Mouse (Mus musculus) neural tube, embryonic 11.5 days (tissue): Measurements from ENCODE around the gene Pomgnt1. TPM values are rescaled to one million over a fixed set of nuclear protein-coding genes. Genes with fewer than 3 reads are reported as not detected.

ENCODE experiments used
- ATAC-seq: fragments of 200-750 bp; cut with Nextera tagmentation; 2 replicates; pipeline ENCODE4 v1.8.0; 2017; ENCODE audit warnings: moderate number of reproducible peaks, mild to moderate bottlenecking, moderate TSS enrichment, moderate library complexity; ENCODE audit not compliant: insufficient read depth, low FRiP score, low TSS enrichment
- DNase-seq: peaks from one replicate; pipeline ENCODE4 v3.0.0-alpha.2; 2015; ENCODE audit warnings: low spot score
- H3K27ac ChIP-seq: fragments of 300-500 bp; sonication (generic); 2 replicates; pipeline ENCODE4 v1.5.1; 2014; ENCODE audit warnings: low read depth, mild to moderate bottlenecking, low read length
- H3K27me3 ChIP-seq: fragments of 300-500 bp; sonication (generic); 2 replicates; pipeline ENCODE4 v1.6.1; 2014; ENCODE audit warnings: mild to moderate bottlenecking, low read length, mixed read lengths; ENCODE audit not compliant: control insufficient read depth, insufficient read depth
- H3K36me3 ChIP-seq: fragments of 300-500 bp; sonication (generic); 2 replicates; pipeline ENCODE4 v1.6.1; 2014; ENCODE audit warnings: mild to moderate bottlenecking, low read length, moderate library complexity, mixed read lengths; ENCODE audit not compliant: control insufficient read depth, insufficient read depth
- H3K4me1 ChIP-seq: fragments of 300-500 bp; sonication (generic); 2 replicates; pipeline ENCODE4 v1.6.1; 2014; ENCODE audit warnings: low read length, mixed read lengths; ENCODE audit not compliant: control insufficient read depth, insufficient read depth
- H3K4me2 ChIP-seq: fragments of 300-500 bp; sonication (generic); 2 replicates; pipeline ENCODE4 v1.6.1; 2014; ENCODE audit warnings: low read depth, mild to moderate bottlenecking, moderate library complexity
- H3K4me3 ChIP-seq: fragments of 300-500 bp; sonication (generic); 2 replicates; pipeline ENCODE4 v1.5.1; 2014; ENCODE audit warnings: low read depth, low read length
- H3K9ac ChIP-seq: fragments of 300-500 bp; sonication (generic); 2 replicates; pipeline ENCODE4 v1.6.1; 2014; ENCODE audit warnings: mild to moderate bottlenecking, low read length
- H3K9me3 ChIP-seq: fragments of 300-500 bp; sonication (generic); 2 replicates; pipeline ENCODE4 v1.6.1; 2016; ENCODE audit warnings: low read length; ENCODE audit not compliant: control insufficient read depth
- WGBS: fragments of 180-500 bp; shearing (Covaris S2); extraction: QIAGEN DNeasy Blood & Tissue Kit; methylation state at CpG from one replicate; pipeline ENCODE4 v1.1.7; 2014; 5-methylcytosine and 5-hydroxymethylcytosine counted together
- polyA plus RNA-seq: library from polyadenylated mRNA; unstranded; fragments of >200 nt; fragmentation: Nextera tagmentation; extraction: Ambion mirVana; gene quantifications from 2 replicates; pipeline ENCODE4 v1.2.1, GENCODE M21; 2014

Pomgnt1 gene
- 51.1 and 52.1 TPM in 2 replicates for polyA plus RNA-seq

DNA sequence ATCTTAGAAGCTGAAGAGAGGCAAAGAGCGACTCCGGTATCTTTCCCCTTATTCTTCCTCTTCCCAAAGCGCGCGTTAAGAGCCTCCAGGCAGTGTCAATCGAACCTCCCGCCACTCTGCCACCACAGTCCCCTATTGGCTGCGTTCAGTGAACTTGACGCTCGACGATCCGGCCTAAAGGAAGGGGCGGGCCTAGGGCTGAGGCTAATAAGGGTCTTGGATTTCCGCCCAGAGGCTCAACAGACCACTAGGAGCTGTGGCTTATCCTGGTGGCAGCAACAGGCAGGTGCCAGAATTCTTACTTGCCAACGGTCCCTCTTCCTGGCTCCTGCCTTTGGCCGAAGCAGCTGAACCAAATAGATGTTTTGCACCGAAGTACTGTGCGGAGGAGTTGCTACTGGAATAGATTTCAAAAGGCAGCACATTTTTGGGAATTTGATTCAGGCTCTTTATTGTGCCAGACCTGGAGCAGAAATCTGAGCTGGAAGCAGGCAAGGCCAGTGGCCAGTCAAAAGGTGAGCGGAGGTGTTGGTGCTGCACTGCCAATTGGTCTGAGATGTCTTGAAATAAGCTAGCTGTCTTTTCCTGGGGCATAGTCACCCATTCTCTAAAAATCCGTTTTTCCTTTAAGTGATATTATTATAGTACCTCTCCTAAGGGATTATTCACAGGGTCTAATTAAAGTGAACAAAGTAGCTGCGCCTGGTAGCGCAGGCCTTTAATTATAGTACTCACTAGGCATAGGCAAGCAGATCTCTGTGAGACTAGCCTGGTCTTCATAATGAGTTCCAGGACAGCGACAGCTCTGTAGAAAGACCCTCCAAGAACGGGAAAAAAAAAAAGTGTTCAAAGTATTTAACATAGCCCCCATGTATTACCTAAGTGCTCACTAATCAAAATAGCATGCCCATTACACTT lies at the start of gene Pomgnt1, which contains the start of gene Rad54l:
TSS of gene Pomgnt1 (plus strand) at position 239 of the 918 bp plus-strand sequence.
TSS of gene Rad54l (minus strand) at position 89 of the 918 bp plus-strand sequence.
- Histone ChIP-seq H3K9ac (peak within 1 kb of the TSS; percentile 61), H3K4me2 (peak within 1 kb of the TSS; percentile 82), H3K27ac (no peak within 1 kb of the TSS), H3K4me1 (peaks cover 5% of the 10 kb centered on the region), H3K27me3 (no peaks in the 10 kb centered on the region), H3K36me3 (no peaks in the 10 kb centered on the region), H3K4me3 (peak within 1 kb of the TSS; percentile 58), H3K9me3 (no peaks in the 10 kb centered on the region)
- peak; percentile 99 for ATAC-seq
- DNase-seq = peak; percentile 92
- WGBS = 7% methylated on average over 24 of the region's 24 CpGs

DNA sequence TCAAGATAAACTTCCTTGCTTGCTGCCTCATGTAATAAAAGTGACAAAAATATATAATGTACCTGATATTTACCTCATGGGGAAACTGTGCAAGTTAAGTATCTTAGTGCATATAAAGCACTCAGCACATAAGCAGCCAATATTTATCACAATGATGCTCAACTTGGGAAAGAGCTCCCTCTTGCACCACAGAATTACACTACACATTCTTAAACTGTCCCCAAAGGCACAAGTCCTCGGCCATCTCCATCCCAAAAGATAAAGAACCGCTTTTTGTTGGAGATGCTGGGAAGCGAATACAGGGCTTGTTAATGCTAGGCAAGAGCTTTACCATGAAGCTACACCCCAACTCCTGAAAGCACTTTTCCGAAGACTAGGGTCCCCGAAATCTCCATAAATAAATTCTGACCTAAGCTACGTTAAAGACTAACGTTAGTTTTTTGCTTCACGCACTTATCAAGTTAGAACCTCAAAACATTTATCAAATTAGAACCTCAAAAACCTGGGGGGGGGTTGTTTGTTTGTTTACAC lies 49.4 kb upstream of the Pomgnt1 start:
- peaks cover 12% of the 10 kb centered on the region for H3K4me1 ChIP-seq
- peak; percentile 12 for DNase-seq
- H3K9ac ChIP-seq = peak overlapping the region; percentile 64
- H3K36me3 ChIP-seq = no peaks in the 10 kb centered on the region
- no peak for ATAC-seq
- H3K9me3 ChIP-seq = no peaks in the 10 kb centered on the region
- WGBS = 2% methylated on average over 8 of the region's 8 CpGs
- no peaks in the 10 kb centered on the region for H3K27me3 ChIP-seq
- peak overlapping the region; percentile 79 for H3K4me2 ChIP-seq
- peak overlapping the region; percentile 70 for H3K4me3 ChIP-seq
- no peak overlapping the region for H3K27ac ChIP-seq

DNA sequence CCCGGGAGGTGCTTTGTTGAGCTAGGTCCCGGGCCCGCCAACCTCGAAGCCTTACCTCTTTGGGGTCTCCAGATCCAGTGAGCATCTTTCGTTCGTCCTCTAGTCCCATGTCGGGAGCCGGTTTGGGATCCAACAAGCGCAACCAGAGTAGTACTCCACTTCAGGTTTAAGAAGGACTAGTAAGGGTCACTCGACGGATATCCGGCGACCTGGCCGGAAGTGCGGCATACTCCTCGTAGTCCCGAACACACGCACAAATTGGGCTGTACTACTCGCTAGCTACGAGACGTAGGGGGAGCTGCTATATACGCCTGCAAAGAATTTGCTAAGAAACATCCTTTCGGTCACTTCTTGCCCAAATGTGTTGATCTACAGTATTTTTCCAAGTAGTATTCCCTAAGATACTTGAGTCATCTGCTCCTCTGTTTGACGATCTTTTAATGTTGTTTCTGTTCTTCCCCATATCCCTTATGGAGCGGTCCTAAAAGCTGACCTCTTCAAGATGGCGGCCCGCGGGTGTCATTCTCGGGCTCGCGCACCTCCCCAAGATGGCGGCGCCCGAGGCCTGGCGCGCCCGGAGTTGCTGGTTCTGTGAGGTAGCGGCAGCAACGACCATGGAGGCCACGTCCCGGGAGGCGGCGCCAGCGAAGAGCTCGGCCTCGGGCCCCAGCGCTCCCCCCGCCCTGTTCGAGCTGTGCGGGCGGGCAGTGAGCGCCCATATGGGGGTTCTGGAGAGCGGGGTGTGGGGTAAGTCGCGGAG lies 48.6 kb upstream of the Pomgnt1 start, which contains the start of the genes Uqcrh and Lrrc41:
TSS of gene Uqcrh (minus strand) at position 211 of the 760 bp plus-strand sequence.
TSS of gene Lrrc41 (plus strand) at position 409 of the 760 bp plus-strand sequence.
- WGBS = under 1% methylated on average over 55 of the region's 55 CpGs

DNA sequence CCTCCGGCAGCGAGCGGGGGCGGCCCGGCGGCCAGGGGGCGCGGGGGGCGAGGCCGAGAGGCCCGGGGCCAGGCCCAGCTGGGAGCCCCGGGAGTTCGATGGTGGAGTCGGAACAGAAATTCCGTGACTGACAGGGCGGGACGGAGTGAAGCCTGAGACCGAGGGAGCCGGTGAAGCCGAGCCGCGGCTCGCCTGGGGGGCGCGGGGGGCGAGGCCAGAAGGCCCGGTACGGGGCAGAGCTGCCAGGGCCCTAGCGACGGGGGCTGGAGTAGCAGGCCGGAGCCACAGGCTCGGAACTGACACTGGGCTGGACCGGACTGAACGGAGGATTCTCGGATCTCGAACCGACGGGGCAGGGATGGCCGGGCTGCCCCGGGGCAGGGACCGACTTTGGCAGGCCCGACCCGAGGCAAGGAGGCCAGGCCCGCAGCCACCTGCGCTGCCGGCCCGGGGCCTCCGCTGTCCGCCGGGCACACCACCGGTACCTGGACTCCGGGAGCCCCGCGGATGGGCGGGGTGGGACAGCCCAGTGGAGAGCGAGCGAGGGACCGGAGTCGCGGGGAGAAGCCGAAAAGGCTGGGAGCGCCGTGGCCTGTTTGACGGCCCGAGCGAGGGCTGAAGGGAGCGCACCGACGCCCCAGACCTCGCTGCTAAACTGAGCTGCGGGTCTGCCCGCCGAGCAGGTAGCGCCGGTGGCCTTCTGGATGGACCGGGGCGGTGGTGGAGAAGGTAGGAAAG lies 47.8 kb upstream of the Pomgnt1 start:
- under 1% methylated on average over 62 of the region's 77 CpGs for WGBS
- Histone ChIP-seq H3K27me3 (no peaks in the 10 kb centered on the region), H3K4me2 (peak overlapping the region; percentile 79), H3K4me3 (peak overlapping the region; percentile 70), H3K9ac (peak overlapping the region; percentile 96), H3K36me3 (peaks cover 3% of the 10 kb centered on the region; the same call in 1 of the 2 replicates), H3K4me1 (peaks cover 12% of the 10 kb centered on the region), H3K27ac (peak overlapping the region; percentile 98), H3K9me3 (no peaks in the 10 kb centered on the region)
- DNase-seq (peak; percentile 79), ATAC-seq (peak; percentile 83)

More for the DNA sequence above, 48.6 kb upstream of the Pomgnt1 start, which contains the start of the genes Uqcrh and Lrrc41:
- Histone ChIP-seq H3K4me1 (peaks cover 12% of the 10 kb centered on the region), H3K9ac (peak within 1 kb of the TSS; percentile 96), H3K27ac (peak within 1 kb of the TSS; percentile 98), H3K27me3 (no peaks in the 10 kb centered on the region), H3K4me2 (peak within 1 kb of the TSS; percentile 79), H3K4me3 (peak within 1 kb of the TSS; percentile 70), H3K9me3 (no peaks in the 10 kb centered on the region), H3K36me3 (no peaks in the 10 kb centered on the region)
- ATAC-seq = peak; percentile 92
- DNase-seq = peak; percentile 96

DNA sequence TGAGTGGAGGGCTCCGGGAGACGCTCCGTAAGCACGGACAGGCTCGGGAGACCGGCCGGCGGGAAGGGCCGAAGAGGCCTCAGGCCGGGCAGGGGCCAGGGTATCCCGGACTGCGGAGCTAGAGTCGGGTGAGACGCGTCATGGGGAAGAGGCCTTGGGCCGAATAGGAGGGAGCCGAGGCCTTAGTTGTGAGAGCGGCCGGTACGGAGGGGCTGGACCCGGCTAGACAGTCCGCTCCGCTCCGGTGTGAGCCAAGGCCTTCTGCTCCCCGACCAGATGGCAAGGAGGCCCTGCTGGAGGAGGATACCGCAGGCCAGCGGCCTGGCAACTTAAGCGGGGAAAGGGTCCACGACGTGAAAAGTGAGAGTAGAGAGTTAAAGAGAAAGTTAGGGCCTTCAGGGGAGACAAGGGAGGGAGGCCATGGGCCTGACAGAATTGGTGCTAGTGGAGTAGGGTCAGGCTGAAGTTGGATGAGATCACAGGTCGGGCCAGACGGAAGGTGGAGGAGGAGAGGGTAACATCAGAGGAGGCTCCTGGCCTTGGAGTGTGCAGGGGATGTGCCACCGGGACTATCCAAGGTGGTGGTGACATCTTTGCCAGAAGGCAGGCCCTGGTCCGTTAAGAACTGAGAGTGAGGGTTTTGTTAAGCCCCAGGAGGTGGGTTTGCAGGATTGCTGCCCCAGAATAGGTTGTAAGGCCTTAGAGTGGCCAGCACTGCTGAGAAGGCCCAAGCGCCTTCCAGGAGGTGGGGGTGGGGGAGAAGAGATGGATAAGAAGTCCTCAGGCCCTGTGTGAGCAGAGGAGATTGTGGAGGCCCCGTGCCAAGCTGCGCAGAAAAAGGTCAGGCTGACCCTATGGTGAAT lies 47.0 kb upstream of the Pomgnt1 start:
- Histone ChIP-seq H3K36me3 (peaks cover 8% of the 10 kb centered on the region; the same call in 1 of the 2 replicates), H3K4me2 (peak overlapping the region; percentile 79), H3K27ac (peak overlapping the region; percentile 98), H3K4me3 (peak overlapping the region; percentile 70), H3K27me3 (no peaks in the 10 kb centered on the region), H3K4me1 (peaks cover 12% of the 10 kb centered on the region), H3K9ac (peak overlapping the region; percentile 96), H3K9me3 (no peaks in the 10 kb centered on the region)
- ATAC-seq (peak; percentile 46), DNase-seq (peak; percentile 60)
- 4% methylated on average over 37 of the region's 37 CpGs for WGBS

DNA sequence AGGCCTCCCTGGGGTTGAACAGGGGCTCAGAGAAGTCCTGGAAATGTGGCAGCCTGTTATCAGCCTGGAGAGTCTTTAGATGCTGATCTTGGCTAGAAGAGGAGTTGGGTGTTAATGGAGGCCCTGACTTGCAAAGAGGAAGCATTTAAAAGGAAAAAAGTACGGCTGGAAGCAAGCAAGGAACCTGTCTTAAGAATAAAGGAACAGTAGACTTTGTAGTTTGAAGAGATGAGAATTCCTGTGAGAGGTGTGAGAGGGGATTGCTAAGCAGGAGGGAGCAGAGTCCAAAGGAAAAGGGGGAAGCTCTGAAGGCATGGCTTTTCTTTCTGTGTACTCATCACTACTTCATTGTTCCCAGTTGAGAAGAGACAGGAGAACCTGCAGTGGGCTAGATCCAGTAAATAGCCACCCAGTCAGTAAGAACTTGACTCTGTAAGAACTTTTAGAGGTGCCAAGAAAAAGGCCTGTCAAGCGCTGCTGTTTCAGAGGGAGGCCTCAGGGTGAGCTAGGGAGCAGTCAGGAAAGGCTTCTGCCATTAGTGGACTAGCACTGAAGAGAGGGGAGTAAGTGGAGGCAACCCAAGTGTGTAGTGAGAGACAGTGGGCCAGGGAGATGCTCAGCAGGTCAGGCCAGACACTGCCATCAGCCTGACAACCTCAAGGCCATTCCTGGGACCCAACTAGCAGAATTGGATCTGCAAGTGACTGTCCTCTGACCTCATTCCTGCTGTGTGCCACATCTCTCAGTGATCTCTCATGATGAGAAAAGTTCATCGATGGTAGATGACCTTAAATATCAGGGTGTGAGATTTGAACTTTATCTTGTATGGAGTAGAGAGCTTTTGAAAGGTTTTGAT lies 46.2 kb upstream of the Pomgnt1 start:
- H3K4me3 ChIP-seq = peak overlapping the region; percentile 70
- peaks cover 12% of the 10 kb centered on the region for H3K4me1 ChIP-seq
- H3K9me3 ChIP-seq = no peaks in the 10 kb centered on the region
- ATAC-seq (no peak), DNase-seq (no peak)
- H3K4me2 ChIP-seq = peak overlapping the region; percentile 79
- H3K36me3 ChIP-seq = peaks cover 8% of the 10 kb centered on the region; the same call in 1 of the 2 replicates
- WGBS = 69% methylated on average over 3 of the region's 3 CpGs
- no peaks in the 10 kb centered on the region for H3K27me3 ChIP-seq
- H3K9ac ChIP-seq = peak overlapping the region; percentile 96
- no peak overlapping the region for H3K27ac ChIP-seq
